Mouse (Mus musculus): ENCODE results near the gene Actn4. TPM values are rescaled to one million over a fixed set of nuclear protein-coding genes. Genes with fewer than 3 reads are reported as not detected.

Gene Actn4
- total and polyA plus RNA-seq, 2 experiments from 2014 or later: 120 to 171 TPM

DNA sequence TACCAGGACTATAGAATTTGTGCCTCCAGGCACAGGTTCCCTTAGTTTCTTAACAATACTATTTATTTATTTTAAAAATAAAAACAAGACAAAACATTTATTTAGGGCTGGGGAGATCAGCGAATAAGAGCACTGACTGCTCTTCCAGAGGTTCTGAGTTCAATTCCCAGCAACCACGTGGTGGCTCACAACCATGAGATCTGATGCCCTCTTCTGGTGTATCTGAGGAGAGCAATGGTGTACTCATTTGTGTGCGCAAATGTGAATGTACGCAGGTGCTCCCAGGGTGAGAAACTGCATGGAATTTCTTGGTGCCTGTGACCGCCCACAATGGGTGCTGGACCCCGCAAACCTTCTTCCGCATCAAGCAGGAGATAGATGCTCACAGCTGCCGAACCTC lies 10.9 kb upstream of the Actn4 start:
- no peak overlapping the region for H3K27ac ChIP-seq (ENCODE audit: low read depth)
- no peak for DNase-seq (ENCODE audit: low spot score)
- H3K27me3 ChIP-seq (ENCODE audit: control insufficient read depth, insufficient read depth, low read length): no peaks in the 10 kb centered on the region
- H3K9ac ChIP-seq (replicated peaks; ENCODE audit: low read depth, low read length): no peak overlapping the region
- TF ChIP-seq CTCF (IDR thresholded peaks at IDR 0.05; ENCODE audit: low read depth): peak; percentile 32
- no peak for TF ChIP-seq EP300 (IDR thresholded peaks at IDR 0.05; ENCODE audit: low read depth)
- H3K4me1 ChIP-seq (ENCODE audit: control insufficient read depth, insufficient read depth): peaks cover 10% of the 10 kb centered on the region
- 80% methylated on average over 8 of the region's 8 CpGs for WGBS
- H3K9me3 ChIP-seq (replicated peaks; ENCODE audit: control insufficient read depth, low read length): no peaks in the 10 kb centered on the region
- peaks cover 48% of the 10 kb centered on the region for H3K36me3 ChIP-seq (replicated peaks; ENCODE audit: control insufficient read depth, insufficient read depth, low read length)
- ATAC-seq (ENCODE audit: insufficient read depth, low read depth): no peak
- H3K4me2 ChIP-seq (ENCODE audit: low read depth, low read length): no peak overlapping the region
- no peak overlapping the region for H3K4me3 ChIP-seq (ENCODE audit: low read depth, low read length)

DNA sequence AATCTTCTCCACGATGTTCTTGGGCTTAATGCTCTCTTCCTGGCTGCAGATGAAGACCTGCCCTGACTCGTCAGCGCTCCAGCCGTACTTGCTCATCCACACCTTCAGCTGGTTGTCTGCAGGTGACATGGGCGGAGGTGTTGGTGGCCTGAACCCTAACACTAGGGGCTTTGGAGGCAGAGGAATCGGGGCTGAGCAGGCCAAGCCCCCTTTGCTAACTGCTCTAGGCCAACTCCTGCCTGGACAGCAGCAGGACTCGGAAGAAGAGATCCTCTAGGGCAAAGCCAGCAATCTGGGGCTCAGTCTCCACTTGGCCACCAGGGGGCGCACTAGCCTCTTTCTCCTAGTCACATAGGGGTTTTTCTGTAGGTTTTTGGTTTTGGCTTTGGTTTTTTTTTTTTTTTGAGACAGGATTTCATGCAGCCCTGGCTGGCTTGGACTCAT lies 10.4 kb upstream of the Actn4 start:
- no peaks in the 10 kb centered on the region for H3K9me3 ChIP-seq (replicated peaks; ENCODE audit: control insufficient read depth, low read length)
- 60% methylated on average over 8 of the region's 8 CpGs for WGBS
- DNase-seq (ENCODE audit: low spot score) (no peak), ATAC-seq (ENCODE audit: insufficient read depth, low read depth) (no peak)
- H3K9ac ChIP-seq (replicated peaks; ENCODE audit: low read depth, low read length): no peak overlapping the region
- no peaks in the 10 kb centered on the region for H3K27me3 ChIP-seq (ENCODE audit: control insufficient read depth, insufficient read depth, low read length)
- H3K4me3 ChIP-seq (ENCODE audit: low read depth, low read length): no peak overlapping the region
- peak overlapping the region; percentile 82 for H3K27ac ChIP-seq (ENCODE audit: low read depth)
- peaks cover 44% of the 10 kb centered on the region for H3K36me3 ChIP-seq (replicated peaks; ENCODE audit: control insufficient read depth, insufficient read depth, low read length)
- TF ChIP-seq CTCF (IDR thresholded peaks at IDR 0.05; ENCODE audit: low read depth): peak; percentile 67
- TF ChIP-seq EP300 (IDR thresholded peaks at IDR 0.05; ENCODE audit: low read depth): no peak
- H3K4me2 ChIP-seq (ENCODE audit: low read depth, low read length): no peak overlapping the region; the same call in 1 of the 2 replicates
- H3K4me1 ChIP-seq (ENCODE audit: control insufficient read depth, insufficient read depth): peaks cover 10% of the 10 kb centered on the region

DNA sequence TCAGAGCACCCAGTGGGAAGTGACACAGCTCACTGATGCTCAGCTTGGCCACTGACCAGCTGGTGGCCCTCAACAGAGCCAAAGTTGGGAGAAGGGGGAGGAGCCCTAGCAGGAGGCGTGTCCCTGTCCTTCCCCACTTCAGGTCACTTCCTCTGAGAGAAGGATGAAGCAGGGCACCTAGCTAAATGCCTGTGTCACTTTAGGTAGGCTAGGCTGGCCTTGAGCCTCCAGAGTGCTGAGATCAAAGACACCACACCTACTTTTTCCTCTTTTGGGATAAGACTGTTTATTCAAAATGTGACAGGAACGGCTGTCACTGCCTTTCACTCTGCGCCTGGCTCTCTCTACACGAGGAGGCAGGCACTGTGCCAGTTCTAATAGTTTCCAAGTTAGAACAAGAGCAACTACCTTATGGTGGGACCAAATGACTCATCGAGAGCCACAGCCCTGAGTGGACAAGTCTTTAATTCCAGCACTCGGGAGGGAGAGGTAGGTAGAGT lies 9.7 kb upstream of the Actn4 start:
- ATAC-seq (ENCODE audit: insufficient read depth, low read depth): peak; percentile 72
- Histone ChIP-seq H3K4me2 (ENCODE audit: low read depth, low read length) (peak overlapping the region; percentile 18; the same call in 1 of the 2 replicates), H3K4me1 (ENCODE audit: control insufficient read depth, insufficient read depth) (peaks cover 10% of the 10 kb centered on the region), H3K27ac (ENCODE audit: low read depth) (peak overlapping the region; percentile 82), H3K9me3 (replicated peaks; ENCODE audit: control insufficient read depth, low read length) (no peaks in the 10 kb centered on the region), H3K36me3 (replicated peaks; ENCODE audit: control insufficient read depth, insufficient read depth, low read length) (peaks cover 37% of the 10 kb centered on the region), H3K27me3 (ENCODE audit: control insufficient read depth, insufficient read depth, low read length) (no peaks in the 10 kb centered on the region), H3K4me3 (ENCODE audit: low read depth, low read length) (no peak overlapping the region), H3K9ac (replicated peaks; ENCODE audit: low read depth, low read length) (no peak overlapping the region)
- TF ChIP-seq EP300 (IDR thresholded peaks at IDR 0.05; ENCODE audit: low read depth) (no peak), CTCF (IDR thresholded peaks at IDR 0.05; ENCODE audit: low read depth) (no peak)
- 21% methylated on average over 6 of the region's 6 CpGs for WGBS
- peak; percentile 67 for DNase-seq (ENCODE audit: low spot score)

DNA sequence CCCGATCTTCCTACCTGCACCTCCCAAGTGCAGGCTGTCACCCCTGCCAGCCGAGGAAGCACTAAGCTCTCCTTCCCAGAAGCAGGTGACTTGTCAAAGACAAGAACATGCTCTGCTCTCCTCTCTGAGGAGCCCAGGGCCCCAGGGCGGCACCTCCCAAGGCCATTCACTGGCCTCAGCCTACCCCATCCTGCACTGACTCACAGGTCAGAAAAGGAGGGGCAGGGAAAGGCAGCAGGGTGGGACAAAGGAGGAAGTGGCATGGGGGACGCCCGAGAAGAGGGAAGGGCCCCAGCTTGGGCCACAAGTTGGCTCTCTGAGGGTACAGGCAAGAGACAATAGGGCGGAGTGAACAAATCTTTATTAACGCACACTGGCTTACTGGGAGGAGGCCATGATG lies 8.9 kb upstream of the Actn4 start:
- TF ChIP-seq CTCF (IDR thresholded peaks at IDR 0.05; ENCODE audit: low read depth) (no peak), EP300 (IDR thresholded peaks at IDR 0.05; ENCODE audit: low read depth) (no peak)
- WGBS: 78% methylated on average over 7 of the region's 7 CpGs

DNA sequence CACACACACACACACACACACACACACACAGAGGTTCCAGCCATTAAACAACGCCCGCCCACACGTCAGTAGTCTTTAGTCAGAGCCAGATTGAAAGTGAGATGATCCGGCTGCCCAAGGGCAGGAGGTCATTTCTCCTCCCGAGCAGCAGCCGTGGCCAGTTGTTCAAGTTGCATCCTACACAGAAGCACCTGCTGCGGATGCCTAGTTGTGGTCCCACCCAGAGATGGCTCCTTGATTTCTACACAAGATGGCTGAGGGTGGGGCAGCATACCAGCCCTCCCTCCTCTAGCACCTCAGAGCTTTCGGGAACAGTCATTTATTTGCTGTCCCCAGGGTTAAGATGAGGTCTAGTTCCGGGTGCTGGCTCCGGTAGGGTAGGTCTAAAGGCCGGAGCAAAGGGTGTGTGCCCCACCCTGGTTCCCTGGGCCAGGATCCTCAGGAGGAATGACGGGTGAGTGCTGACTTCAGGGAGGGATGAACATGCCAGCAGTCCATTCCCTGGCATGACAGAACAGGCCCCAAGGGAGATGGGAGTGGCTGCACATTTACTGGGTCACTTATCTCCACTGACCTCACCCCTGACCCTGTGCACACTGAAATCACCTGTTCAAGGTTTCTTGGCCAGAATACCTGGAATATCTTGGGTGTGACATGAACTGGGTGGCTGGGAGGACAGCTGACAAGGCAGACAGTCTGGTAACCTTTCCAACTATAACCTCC lies 7.7 kb upstream of the Actn4 start:
- DNase-seq (ENCODE audit: low spot score) (no peak), ATAC-seq (ENCODE audit: insufficient read depth, low read depth) (no peak)
- Histone ChIP-seq H3K36me3 (replicated peaks; ENCODE audit: control insufficient read depth, insufficient read depth, low read length) (peaks cover 25% of the 10 kb centered on the region), H3K4me2 (ENCODE audit: low read depth, low read length) (no peak overlapping the region), H3K27me3 (ENCODE audit: control insufficient read depth, insufficient read depth, low read length) (no peaks in the 10 kb centered on the region), H3K9ac (replicated peaks; ENCODE audit: low read depth, low read length) (peak overlapping the region; percentile 29; the same call in 1 of the 2 replicates), H3K4me3 (ENCODE audit: low read depth, low read length) (no peak overlapping the region), H3K9me3 (replicated peaks; ENCODE audit: control insufficient read depth, low read length) (no peaks in the 10 kb centered on the region), H3K27ac (ENCODE audit: low read depth) (no peak overlapping the region), H3K4me1 (ENCODE audit: control insufficient read depth, insufficient read depth) (peaks cover 10% of the 10 kb centered on the region)
- no peak for TF ChIP-seq EP300 (IDR thresholded peaks at IDR 0.05; ENCODE audit: low read depth)
- TF ChIP-seq CTCF (IDR thresholded peaks at IDR 0.05; ENCODE audit: low read depth): no peak
- WGBS: 46% methylated on average over 12 of the region's 12 CpGs

More for the DNA sequence above, 8.9 kb upstream of the Actn4 start:
- Histone ChIP-seq H3K27ac (ENCODE audit: low read depth) (peak overlapping the region; percentile 82), H3K9ac (replicated peaks; ENCODE audit: low read depth, low read length) (no peak overlapping the region), H3K9me3 (replicated peaks; ENCODE audit: control insufficient read depth, low read length) (no peaks in the 10 kb centered on the region), H3K4me2 (ENCODE audit: low read depth, low read length) (no peak overlapping the region), H3K4me1 (ENCODE audit: control insufficient read depth, insufficient read depth) (peaks cover 10% of the 10 kb centered on the region), H3K36me3 (replicated peaks; ENCODE audit: control insufficient read depth, insufficient read depth, low read length) (peaks cover 30% of the 10 kb centered on the region), H3K27me3 (ENCODE audit: control insufficient read depth, insufficient read depth, low read length) (no peaks in the 10 kb centered on the region), H3K4me3 (ENCODE audit: low read depth, low read length) (no peak overlapping the region)
- DNase-seq (ENCODE audit: low spot score): no peak
- ATAC-seq (ENCODE audit: insufficient read depth, low read depth): no peak

All from heart, postnatal 0 days (tissue).